Mouse (Mus musculus) T-helper 1 cell (primary cell): ENCODE results near the gene Slc26a9.

ENCODE experiments used
- in situ Hi-C: fragments of 300-600 bp; cut with MboI, MseI; formaldehyde crosslinking; loops from one replicate; pipeline ENCODE4 v1.15.1; 2025; ENCODE audit warnings: high pct_unique_total_duplicates

Slc26a9 gene

DNA sequence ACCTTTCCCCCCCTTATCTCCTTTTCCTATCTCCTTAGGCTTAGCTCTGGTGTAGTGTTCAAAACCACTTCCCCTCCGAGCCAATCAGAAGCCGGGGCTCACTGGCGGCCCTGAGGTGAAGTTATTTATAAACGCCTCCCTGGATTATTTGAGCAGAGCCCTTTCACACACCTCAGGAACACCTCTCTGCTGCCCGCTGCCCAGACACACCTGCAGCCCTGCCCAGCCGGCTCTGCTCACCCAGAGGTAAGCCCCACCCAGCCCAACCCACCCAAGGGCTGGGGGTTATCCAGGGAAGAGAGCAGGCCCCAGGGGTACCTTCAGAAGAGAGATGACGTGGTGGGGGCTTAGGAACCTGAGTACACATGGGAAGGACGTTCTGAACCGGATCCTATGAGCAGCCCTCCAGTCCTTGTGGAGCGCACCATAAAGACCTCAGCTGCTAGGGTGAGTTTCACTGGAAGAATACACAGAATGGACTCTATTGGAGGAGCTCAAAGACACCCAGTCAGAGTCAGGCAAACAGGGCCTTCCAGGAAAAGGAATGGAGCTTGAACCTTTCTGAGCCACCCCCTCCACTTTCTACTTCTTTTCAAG lies at the start of gene Slc26a9:
Gene Slc26a9 (plus strand): TSS at position 155 of the 597 bp plus-strand sequence.
- in situ Hi-C loops = no loop called here

DNA sequence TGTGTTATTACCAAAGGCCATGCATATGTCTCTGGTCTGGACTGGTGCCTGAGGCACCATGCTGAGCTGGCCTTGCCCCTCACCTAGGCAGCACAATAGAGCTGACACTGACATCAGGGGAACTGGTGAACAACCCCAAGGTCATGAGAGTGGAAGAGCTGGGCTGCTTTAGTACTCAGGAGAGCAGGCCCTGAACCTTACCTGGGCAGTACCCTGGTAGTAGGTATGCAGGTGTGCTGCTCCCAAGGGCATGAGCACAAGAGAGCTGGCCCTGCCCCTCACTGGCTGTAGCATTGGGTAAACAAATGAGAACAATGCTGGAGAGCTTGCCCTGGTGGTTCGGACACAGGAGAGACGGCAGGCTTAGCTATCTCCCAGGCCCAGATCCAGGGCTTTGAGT lies 48.5 kb upstream of the Slc26a9 start:
- in situ Hi-C loops = no loop called here

DNA sequence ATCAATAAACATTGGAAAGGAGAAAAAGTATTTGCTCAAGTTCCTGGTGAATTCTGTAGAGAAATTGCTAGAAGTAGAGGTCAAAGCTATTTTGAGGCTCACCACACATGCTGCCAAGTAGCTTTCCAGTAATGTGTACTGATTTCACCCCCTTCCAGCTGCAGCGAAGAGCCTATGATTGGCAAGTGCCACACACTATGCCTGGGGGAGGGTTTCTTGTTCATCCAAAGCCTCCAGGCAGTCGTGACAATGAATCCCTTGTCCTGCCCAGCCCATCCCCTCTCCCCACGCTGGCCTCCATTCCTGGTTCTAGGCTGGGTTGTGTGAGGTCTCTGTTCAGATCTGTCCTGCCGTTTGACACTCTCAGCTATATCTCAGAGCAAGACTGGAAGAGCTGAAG lies 47.5 kb upstream of the Slc26a9 start:
- in situ Hi-C loops = no loop called here

DNA sequence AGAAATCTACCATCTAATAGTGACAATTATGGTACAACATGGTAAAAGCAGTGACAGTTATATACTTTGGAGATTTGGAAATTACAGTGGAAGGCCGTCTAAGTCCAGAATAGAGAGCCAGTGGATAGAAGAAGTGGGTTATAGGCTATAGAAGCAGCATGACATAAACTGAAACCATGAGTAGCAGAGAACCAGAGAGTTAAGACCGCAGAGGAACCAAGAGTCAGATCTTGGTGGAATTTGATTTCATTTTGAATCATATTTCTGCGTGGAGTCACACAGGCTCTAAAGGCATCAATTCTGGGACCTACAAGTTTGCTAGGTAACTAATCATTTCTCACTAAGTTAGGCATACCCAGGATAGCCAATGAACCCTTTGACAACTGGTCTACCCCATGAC lies 45.1 kb upstream of the Slc26a9 start:
- in situ Hi-C loops = no loop called here

DNA sequence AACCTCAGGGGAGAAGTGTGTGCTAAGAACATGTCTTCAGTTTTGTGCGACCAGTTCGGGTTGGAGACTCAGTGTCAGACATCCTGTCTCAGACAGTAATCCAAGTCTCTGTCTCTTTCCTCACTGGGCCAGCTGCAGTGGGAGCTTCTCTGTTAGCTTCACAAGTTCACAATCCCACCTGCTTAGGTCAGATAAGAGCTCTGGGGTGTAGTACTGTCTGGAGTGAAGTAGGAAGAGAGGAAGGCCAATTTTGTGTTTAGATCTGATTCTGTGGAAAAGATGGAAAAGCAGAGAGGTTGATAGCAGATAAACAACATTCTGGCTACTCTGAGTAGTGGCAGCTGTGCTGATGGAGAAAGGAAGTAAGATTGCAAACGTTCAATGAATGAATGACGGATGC lies 44.2 kb upstream of the Slc26a9 start:
- in situ Hi-C loops = no loop called here

DNA sequence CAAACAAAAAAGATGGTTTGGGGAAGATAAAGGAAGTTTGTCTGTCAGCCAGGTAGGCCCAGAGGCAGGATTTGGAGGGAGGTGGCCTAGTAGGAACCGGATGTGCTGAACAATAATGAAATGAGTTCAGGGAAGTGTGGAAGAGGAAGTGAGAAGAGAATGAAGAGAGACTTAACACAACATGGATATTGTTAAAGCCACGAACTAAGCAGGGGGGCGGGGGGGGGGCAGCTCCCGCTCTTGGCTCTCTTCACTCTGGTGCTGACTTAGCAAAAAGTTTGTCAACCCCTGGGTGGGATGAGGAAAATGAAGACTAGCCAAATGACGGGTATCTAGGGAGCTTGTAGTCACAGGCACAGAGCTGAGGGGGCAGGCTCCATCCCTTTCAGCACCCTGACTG lies 43.4 kb upstream of the Slc26a9 start:
- in situ Hi-C loops = no loop called here

DNA sequence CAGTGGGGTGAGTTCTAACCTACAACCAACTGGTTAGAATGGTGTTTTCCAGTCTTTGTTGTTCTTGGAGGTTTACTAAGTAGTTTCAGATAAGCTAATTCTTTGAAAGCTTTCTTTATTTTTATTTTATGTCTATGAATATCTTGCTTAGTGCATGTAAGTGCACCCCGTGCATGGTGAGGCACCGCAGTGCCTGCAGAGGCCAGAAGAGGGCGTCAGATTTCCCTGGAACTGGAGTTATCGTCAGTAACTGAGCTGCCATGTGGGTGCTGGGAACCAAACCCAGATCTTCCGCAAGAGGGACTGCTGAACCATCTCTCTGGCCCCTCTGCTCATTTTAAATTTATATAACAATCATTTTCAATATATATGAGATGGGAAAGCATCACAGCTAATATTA lies 42.4 kb upstream of the Slc26a9 start:
- in situ Hi-C loops = no loop called here

DNA sequence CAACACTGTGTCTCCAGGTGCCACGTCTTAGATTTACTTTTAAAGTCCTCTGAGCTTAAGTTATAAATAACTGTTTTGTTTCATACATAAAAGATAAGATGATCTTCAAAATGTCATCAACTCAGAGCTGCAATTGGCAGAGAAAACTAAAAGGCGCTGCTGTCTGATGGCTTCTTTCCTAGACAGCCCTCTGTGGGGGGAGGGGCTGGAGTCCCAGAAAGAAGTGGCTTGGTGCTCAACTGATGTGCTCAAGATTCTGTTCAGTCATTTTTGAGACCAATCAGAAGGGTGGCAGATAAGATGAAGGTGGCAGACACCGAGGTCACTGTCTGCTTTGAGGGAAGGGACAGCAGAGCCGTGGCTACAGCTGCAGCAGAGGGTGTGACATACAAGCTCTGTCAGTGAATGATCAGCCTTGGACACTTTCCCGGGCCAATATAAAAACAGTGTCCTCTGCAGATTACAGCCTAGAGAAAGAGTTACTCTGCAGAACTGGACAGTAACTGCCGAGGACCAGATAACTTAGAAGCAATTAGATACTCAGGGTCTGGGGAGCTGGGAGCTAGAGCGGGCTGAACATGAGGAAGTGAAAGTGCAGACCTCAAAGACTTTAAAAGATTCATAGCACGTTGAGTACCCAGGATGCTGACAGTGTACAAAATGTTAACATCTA lies 41.6 kb upstream of the Slc26a9 start:
- in situ Hi-C loops = no loop called here

DNA sequence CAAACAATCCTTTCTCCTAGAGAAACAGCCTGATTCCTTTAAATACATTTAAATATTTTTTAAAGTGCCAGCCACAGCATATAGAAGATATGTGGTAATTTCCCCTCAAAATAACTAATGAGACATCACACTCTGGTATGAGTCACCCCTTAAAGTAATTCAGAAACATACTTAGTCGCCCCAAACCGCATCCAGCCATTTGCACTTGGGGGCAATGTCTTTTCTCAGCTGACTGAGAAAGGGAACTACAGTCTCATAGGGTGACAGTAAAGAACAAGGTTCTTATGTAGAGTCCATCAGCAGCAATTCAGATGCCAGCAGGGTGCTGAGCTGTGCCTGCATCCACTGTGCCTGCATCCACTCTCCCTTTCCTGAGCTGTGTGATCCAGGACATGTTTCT lies 40.3 kb upstream of the Slc26a9 start:
- in situ Hi-C loops = no loop called here

DNA sequence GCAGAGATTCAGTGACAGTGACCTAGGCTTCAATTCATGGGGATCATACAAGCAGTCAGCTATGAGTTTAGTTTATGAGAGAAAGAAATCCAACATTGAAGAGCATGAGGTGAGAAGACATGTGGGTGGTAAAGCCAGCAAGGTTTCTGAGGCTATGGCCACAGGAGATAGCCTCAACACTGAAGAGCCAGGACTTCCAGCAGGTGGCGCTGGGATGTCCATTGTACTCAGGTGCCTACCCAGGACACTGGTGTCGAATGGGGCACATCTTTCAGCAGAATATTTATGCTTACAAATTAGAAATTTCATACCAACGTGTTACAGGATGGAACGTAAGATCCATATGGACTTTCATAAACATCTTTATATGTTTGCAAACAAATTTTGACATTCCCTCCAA lies 35.5 kb upstream of the Slc26a9 start:
- in situ Hi-C loops = loop anchor here (5.0 kb wide), 1 partner anchor 96 kb away; no protein-coding TSS in a partner anchor

DNA sequence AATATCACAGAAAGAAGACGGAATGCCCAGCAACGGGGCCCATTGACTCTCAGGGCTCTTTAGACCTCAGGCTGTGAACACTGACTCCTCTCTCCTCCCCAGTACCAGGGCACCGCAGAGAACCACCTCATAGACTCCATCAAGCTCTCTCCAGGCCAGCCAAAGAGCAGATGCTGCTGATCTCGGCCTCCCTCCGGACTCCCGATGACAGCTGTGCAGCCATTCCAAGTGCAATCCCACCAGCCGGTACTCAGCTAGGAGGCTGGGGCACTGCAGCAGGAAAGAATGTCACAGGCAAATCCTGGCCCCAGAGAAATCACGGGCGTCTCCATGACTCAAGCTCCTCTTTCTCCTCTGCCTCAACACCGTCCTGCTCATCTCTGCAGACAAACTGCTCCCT lies 32.3 kb upstream of the Slc26a9 start:
- in situ Hi-C loops = loop anchor here (10.0 kb wide), 2 partner anchors 53 to 353 kb away; partner anchors contain the start of gene Mfsd4a

DNA sequence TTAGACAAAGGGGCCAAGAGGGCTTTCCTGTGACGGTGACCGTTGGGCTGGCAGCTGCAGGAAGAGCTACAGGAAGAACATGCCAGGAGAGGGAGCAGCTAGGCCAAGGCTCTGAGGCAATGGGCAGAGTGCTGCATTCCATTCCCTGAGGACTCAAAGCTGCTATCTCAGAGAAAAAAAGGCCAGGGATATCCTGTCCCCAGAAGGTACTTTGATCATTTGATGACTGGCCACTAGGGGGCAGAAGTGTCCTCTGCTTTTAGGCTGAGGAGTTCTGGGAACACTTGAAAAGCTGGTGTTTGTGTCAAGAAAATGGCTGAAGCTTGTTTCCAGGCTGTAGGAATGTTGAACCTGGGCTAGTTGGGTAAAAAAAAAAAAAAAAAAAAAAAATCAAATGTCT lies 31.4 kb upstream of the Slc26a9 start:
- in situ Hi-C loops = loop anchor here (10.0 kb wide), 2 partner anchors 52 to 352 kb away; partner anchors contain the start of gene Mfsd4a

DNA sequence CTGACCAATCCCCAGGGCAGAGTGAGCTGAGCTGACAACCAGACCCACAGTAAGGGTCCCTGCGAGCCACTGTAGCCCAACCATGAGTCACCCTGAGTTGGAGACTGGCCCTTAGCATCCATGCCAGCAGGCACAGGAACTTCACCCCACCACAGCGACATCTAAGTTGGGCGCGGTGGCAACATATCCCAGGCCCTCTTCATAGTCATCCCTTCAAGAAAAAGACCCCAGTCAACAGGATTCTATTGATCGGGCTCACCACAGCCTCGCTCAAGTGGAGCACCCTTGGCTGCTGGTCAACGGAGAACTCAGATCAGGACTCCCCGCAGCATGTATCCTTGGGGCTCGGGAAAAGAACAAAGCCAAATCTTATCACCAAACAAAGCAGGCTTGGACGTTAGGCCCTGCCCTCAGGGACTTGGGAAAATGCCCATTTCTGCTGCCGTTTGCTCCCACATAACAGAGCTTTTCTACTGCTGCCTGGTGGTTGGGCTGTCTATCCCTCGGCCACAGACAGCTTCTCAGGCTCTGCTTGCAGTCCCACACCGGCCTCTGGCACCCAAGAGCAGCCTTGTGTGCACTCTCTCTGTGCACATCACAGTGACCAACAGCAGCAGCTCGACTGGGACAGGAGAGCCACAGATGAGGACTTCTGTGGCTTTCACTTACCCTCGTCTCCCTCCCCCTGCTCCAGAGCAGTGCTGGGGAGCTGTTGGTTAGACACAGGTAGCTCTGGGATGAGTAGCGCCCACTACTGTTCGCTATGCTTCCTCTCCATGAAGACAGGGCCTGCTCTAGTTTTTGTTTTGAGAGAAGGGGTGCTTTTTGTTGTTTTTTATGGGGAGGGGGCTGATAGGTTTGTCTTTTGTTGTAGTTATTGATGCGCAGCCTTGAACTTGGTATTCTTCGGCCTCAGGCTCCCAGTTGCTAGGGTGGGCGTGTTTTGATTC lies 29.2 kb upstream of the Slc26a9 start:
- in situ Hi-C loops = loop anchor here (10.0 kb wide), 2 partner anchors 50 to 350 kb away; partner anchors contain the start of gene Mfsd4a

DNA sequence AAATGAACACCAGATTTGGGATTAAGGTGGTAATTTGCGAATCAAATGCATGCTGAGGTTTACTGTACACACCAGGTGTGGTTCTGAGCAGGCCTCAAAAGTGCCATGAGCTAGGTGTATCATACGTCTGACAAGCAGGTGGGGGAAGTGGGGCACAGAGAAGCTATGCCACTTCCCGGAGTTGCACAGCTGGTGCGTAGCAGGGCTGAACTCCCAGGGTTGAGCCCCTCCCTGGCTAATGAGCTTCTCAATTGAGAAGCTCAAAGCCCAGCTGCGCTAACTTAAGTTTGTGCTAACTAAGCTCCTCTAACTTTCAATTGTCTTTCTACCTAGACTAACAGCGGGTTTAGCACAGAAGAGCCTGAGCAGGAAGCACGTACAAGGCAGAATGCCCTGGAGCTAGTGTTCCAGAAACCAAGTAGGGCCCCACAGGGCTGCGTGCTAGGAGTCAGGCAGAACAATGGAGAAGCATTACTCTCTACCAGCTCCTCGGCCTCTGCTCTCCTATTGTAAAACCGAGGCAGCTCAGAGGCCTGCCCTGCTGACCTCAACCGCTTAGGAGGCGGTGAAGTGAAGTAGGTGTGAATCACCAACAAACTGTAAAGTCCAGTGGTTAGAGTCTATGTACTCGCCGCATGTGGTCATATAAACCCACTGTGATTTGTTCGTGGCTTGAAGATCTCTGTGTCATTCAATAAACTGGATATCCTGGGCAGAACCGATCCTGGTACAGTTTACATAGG lies 24.7 kb upstream of the Slc26a9 start:
- in situ Hi-C loops = loop anchor here (10.0 kb wide), 2 partner anchors 46 to 346 kb away; partner anchors contain the start of gene Mfsd4a

DNA sequence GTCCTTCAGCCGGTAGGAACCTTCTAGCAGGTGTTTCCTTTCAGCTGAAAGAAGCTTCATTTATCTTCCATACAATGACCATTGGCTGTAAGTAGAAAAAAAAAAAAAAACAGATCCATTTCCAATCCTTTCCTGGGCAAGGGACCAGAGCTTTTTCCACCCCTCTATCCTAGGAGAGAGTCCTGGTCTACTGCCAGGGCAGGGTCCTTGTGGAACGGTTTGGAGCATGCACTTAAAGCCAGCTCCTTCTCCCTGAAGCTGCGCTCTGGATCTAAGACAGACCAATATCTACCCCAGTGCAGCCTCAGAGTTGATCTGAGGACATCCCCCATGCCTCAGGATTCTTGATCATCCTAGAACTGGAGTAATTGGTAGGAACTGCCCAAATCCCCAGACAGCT lies 21.8 kb upstream of the Slc26a9 start:
- in situ Hi-C loops = no loop called here

DNA sequence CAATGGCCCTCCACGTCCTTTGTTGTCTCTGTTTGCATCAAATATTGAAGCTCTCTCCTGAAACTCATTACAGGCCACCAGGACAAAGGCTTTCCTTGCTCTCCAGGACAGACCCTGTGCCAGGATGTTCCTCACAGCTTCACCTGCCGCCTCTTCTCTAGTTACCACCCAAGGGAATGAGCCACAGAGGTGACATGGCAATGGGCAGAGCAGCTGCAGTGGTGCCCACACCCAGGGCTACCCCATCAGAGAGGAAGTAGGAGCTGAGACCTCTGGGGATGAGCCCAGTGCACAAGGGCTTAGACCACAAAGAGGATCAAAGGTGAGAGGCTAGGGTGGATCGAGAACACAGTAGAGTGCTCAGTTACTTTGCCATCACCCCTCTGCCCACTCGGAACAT lies 20.3 kb upstream of the Slc26a9 start:
- in situ Hi-C loops = no loop called here

DNA sequence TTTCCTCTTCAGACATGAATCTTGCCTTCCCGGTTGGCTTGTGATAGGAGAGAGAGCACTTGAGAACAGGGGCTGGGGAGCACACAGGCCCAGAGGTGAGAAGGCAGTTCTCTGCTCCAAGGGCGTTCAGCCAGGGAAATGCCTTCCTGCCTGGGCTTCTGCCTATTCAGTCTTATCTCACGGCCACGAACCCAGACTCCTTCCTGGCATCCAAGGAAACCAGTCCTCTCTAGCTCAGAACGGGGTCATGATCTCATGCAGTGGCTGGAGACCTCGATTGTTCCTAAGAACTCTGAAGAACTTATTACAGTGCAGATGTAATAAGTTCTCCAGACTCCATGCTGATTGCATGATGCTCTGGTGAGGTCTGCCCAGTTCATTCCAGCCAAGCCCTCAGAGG lies 17.2 kb upstream of the Slc26a9 start:
- in situ Hi-C loops = no loop called here

DNA sequence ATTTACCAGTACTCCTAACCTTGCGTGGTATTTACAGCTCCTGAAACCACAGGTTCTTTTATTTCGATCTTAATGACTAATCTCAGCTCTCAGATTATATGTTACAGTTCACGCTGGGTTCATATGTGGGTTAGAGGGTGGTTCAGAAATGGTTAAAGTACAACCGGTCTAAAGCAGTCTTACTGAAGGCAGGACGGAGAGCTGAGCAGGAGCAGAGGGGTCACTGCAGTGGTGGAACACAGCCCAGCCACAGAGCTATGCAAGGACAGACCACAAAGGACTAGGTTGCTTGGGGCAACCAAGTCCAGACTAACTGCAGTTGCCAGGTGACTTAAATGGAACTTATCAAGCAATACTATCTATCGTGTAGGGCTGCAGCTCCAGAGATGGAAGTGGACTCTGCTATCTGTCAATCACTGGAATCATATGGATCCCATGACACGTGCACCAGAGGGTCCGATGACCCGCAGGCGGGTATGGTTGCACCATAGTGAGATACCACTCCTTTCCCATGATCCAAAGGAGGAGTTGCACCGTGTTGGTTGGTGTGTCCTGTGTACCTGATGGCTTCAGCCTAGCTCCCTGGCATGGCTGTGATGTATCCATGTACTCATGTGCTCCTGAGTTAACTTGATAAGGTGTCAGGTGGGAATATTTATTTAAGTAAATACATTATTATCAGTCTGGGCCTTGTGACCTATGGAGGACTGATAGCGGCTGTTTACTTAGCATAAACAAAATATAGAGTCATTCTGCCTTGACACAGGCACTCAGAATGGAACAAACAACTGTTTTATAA lies 13.0 kb upstream of the Slc26a9 start:
- in situ Hi-C loops = no loop called here

DNA sequence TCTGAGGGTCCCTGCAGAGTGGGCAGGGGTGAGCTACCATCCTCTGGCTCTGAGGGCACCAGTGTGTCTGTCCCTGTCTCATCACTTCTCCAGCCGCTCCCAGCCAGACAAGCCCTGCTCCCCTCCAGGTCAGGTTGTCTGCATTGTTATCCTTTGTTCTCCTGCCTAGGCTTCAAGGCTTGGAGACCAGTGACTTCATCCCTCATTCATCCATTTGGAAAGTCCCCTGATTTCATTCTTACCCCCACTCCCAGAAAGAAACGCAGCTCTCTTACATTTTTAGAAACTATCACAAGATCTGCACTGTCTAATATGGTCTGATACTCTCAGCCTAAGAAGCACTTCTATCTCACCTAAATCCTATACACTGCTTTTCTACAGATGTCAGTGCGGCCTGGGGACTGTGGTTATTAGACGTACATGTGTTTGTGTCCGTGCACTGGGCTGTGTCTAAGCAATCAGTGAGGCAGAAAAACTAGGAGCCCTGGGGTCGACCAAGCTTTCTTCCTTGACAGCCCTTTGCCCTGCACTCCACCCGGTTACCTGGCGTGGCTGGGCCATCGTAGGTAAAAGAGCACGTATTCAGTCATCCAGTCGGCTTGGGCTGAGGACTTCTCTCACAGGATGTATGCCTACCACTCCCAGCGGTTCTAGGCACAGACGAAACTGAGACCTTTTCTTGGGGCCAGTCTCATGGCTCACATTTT lies 10.2 kb upstream of the Slc26a9 start:
- in situ Hi-C loops = no loop called here

DNA sequence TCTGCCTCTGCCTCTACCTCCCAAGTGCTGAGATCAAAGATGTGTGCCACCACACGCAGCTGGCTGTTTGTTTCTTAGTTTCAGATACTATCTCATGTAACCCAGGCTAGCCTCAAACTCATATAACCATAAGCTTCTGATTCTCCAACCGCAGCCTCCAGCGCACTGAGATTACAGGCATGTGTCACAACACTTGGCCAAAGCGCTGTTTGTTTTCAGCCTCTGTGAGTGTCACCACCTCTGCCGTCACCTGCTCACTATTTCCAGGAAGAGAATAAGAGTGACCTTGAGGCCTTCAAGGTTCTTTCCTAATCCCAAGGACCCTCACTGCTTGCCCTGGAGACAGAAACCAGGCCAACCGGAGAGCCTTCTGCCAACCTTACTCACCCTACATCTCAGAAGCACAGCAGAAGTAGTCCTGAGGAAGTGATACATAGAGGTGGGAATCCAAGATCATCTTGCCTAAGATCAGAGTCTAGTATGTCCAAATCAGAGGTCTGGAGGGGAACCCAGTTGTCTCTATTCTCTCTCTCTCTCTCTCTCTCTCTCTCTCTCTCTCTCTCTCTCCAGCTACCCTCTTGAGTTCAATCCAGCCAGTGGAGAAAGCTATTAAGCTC lies 9.1 kb upstream of the Slc26a9 start:
- in situ Hi-C loops = no loop called here
